Mouse (Mus musculus): Measurements from ENCODE around the gene Dirc2.

DNA sequence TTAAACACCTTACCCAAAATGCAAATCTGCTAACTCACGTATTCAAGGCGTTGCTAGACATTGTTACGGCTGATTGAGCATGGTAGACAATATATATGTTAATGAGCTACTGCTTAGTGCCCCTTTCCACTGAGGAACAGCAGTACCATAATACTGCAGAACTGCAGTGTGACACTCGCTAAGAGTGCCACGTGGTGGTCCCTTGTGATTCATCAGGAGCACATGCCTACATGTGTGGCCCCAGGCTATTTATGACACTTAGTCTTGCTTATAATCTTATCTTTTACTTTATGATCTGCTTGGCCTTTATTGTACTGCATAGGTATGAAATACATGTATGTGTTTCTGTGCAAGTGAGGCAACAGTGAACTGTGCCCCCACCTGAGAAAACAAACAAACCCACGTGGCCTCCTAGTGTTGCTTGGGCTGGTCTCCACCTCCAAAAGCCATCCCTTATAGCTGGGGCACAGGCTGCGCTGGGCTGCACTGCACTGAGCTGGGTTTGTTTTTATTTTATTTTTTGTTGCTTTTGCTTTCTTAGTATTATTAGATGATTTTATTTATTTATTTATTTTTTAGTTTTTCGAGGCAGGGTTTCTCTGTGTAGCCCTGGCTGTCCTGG lies 18.5 kb upstream of the Dirc2 start:
- TF ChIP-seq CTCF (IDR thresholded peaks at IDR 0.05; ENCODE audit: low read depth) (no peak), EP300 (IDR thresholded peaks at IDR 0.05; ENCODE audit: low read depth) (no peak)
